In the genomic region with DNA sequence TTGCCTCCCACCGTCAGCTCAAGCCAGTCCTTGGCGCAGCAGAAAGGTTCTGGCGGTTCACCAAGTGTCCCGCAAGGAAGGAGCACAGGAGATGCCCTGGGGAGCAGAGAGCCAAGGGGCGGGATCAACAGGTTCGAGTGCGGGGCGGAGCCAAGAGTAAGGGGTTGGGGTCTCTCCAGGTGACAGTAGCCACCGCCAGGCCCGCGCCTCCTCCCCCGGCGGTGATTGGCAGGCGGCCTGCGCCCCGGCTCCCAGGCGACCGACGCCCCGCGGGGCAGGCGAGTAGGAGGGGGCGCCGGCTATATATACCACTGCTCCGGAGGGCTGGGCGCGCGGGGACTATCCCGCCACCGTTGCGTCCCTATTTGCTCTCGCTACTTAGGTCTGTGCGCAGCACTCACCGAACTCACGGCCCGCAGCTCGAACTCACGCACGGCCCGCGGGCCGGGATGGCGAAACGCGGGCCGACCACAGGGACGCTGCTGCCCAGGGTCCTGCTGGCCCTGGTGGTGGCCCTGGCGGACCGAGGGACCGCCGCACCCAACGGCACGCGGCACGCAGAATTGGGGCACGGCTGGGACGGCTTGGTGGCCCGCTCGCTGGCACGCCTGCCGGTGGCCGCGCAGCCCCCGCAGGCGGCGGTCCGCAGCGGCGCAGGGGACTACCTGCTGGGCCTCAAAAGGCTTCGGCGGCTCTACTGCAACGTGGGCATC, we compare ENCODE assay signal across 9 mouse cellular contexts. TPM values are rescaled to one million over a fixed set of nuclear protein-coding genes. Genes with fewer than 3 reads are reported as not detected.
DNase-seq lines count a peak whose midpoint lies in the region; ATAC-seq lines count a peak whose summit lies in the region.
"Had no signal": no experiment of that assay in that cellular context is flagged by ENCODE, and none has a peak within 500 bp of the region (broad histone marks: within the 10 kb centered on the region; RNA-seq: fewer than 3 reads in every experiment).

No protein-coding gene starts in this region.

- WGBS in heart, embryonic 16.5 days, result under 1% methylated on average over 69 of the region's 72 CpGs
- WGBS in hindbrain, embryonic 12.5 days, result under 1% methylated on average over 72 of the region's 72 CpGs
- under 1% methylated on average over 67 of the region's 72 CpGs for WGBS in midbrain, embryonic 15.5 days

- H3K36me3 ChIP-seq in heart, embryonic 16.5 days (ENCODE audit: control insufficient read depth, insufficient read depth), result no peaks in the 10 kb centered on the region
- H3K36me3 ChIP-seq in hindbrain, embryonic 12.5 days, result no peaks in the 10 kb centered on the region
- no peaks in the 10 kb centered on the region for H3K36me3 ChIP-seq in midbrain, embryonic 15.5 days (replicated peaks)

- no peak overlapping the region for H3K9ac ChIP-seq in heart, embryonic 16.5 days (ENCODE audit: low read length)
- H3K9ac ChIP-seq in hindbrain, embryonic 12.5 days, result peak overlapping the region; percentile 27; the same call in 1 of the 2 replicates
- no peak overlapping the region for H3K9ac ChIP-seq in midbrain, embryonic 15.5 days

- H3K27ac ChIP-seq in heart, embryonic 16.5 days (ENCODE audit: low read length), result no peak overlapping the region
- H3K27ac ChIP-seq in hindbrain, embryonic 12.5 days, result no peak overlapping the region
- H3K27ac ChIP-seq in midbrain, embryonic 15.5 days, result no peak overlapping the region

- DNase-seq in heart, adult 18-20 months, result no peak
- DNase-seq in ZHBTc4 (ENCODE audit: low read depth, low spot score), result peak; percentile 96
- no peak for DNase-seq in frontal cortex, postnatal 10 days (ENCODE audit: low spot score in 2 of 2)
- DNase-seq in urinary bladder, postnatal 25 days (ENCODE audit: low spot score), result no peak

- peak overlapping the region; percentile 43 for H3K4me2 ChIP-seq in heart, embryonic 16.5 days (ENCODE audit: low read depth, low read length)
- H3K4me2 ChIP-seq in hindbrain, embryonic 12.5 days (replicated peaks), result peak overlapping the region; percentile 31
- peak overlapping the region; percentile 24 for H3K4me2 ChIP-seq in midbrain, embryonic 15.5 days

- H3K9me3 ChIP-seq in heart, embryonic 16.5 days (replicated peaks; ENCODE audit: control insufficient read depth, low read length), result no peaks in the 10 kb centered on the region
- H3K9me3 ChIP-seq in hindbrain, embryonic 12.5 days (replicated peaks), result no peaks in the 10 kb centered on the region
- no peaks in the 10 kb centered on the region for H3K9me3 ChIP-seq in midbrain, embryonic 15.5 days

- peak overlapping the region; percentile 26 for H3K4me3 ChIP-seq in heart, embryonic 16.5 days (ENCODE audit: low read length)
- peak overlapping the region; percentile 27 for H3K4me3 ChIP-seq in hindbrain, embryonic 12.5 days
- H3K4me3 ChIP-seq in midbrain, embryonic 15.5 days, result peak overlapping the region; percentile 13

- peaks cover 6% of the 10 kb centered on the region; the same call in 1 of the 2 replicates for H3K4me1 ChIP-seq in heart, embryonic 16.5 days (ENCODE audit: control insufficient read depth, insufficient read depth, low read length)
- peaks cover 17% of the 10 kb centered on the region for H3K4me1 ChIP-seq in hindbrain, embryonic 12.5 days
- H3K4me1 ChIP-seq in midbrain, embryonic 15.5 days, result peaks cover 14% of the 10 kb centered on the region; the same call in 1 of the 2 replicates

- no peak for ATAC-seq in heart, embryonic 16.5 days (replicated peaks; ENCODE audit: extremely low read depth, insufficient read depth, low FRiP score)
- no peak for ATAC-seq in hindbrain, embryonic 12.5 days (ENCODE audit: low FRiP score)
- ATAC-seq in midbrain, embryonic 15.5 days (replicated peaks), result no peak
- no peak for ATAC-seq in activated CD4-positive, CD25-positive, alpha-beta regulatory T cell, adult 4 months

- H3K27me3 ChIP-seq in heart, embryonic 16.5 days (ENCODE audit: control insufficient read depth, insufficient read depth, low read length), result peaks cover 72% of the 10 kb centered on the region
- H3K27me3 ChIP-seq in hindbrain, embryonic 12.5 days, result peaks cover 78% of the 10 kb centered on the region
- peaks cover 68% of the 10 kb centered on the region for H3K27me3 ChIP-seq in midbrain, embryonic 15.5 days (replicated peaks)

RNA-seq across cellular contexts. Expression of a gene that starts 14.0 kb away (rescaled TPM):
- 0.04 TPM in 1 of 2 replicates, not detected in the other for polyA plus RNA-seq in heart, embryonic 16.5 days (2015; fragmentation: Nextera tagmentation; extraction: Ambion mirVana)
- total RNA-seq in heart, adult 18-20 months (2021), result not detected
- 0.13 and 0.46 TPM in 2 replicates for polyA plus RNA-seq in hindbrain, embryonic 12.5 days (2016; fragmentation: Nextera tagmentation; extraction: Ambion mirVana)
- polyA plus RNA-seq in midbrain, embryonic 15.5 days (2015; fragmentation: Nextera tagmentation; extraction: Ambion mirVana), result not detected in 2 replicates
- polyA plus RNA-seq in activated CD4-positive, CD25-positive, alpha-beta regulatory T cell, adult 4 months (2017; shearing (Covaris generic)), result not detected
- total RNA-seq: MEL had no signal

RNA-seq across cellular contexts. Expression of a gene that starts 23.3 kb away (rescaled TPM):
- polyA plus RNA-seq in heart, embryonic 16.5 days (2015; fragmentation: Nextera tagmentation; extraction: Ambion mirVana), result 0.20 and 0.79 TPM in 2 replicates
- not detected for total RNA-seq in heart, adult 18-20 months (2021)
- 1.9 and 2.1 TPM in 2 replicates for polyA plus RNA-seq in hindbrain, embryonic 12.5 days (2016; fragmentation: Nextera tagmentation; extraction: Ambion mirVana)
- 2.9 and 4.8 TPM in 2 replicates for polyA plus RNA-seq in midbrain, embryonic 15.5 days (2015; fragmentation: Nextera tagmentation; extraction: Ambion mirVana)
- polyA plus RNA-seq in activated CD4-positive, CD25-positive, alpha-beta regulatory T cell, adult 4 months (2017; shearing (Covaris generic)), result not detected
- total RNA-seq: MEL had no signal

RNA-seq across cellular contexts. Expression of a gene that starts 35.1 kb away (rescaled TPM):
- 0.20 TPM in 1 of 2 replicates, not detected in the other for polyA plus RNA-seq in heart, embryonic 16.5 days (2015; fragmentation: Nextera tagmentation; extraction: Ambion mirVana)
- total RNA-seq in heart, adult 18-20 months (2021), result not detected
- 62.0 and 66.7 TPM in 2 replicates for polyA plus RNA-seq in hindbrain, embryonic 12.5 days (2016; fragmentation: Nextera tagmentation; extraction: Ambion mirVana)
- polyA plus RNA-seq in midbrain, embryonic 15.5 days (2015; fragmentation: Nextera tagmentation; extraction: Ambion mirVana), result 26.7 and 26.8 TPM in 2 replicates
- not detected for polyA plus RNA-seq in activated CD4-positive, CD25-positive, alpha-beta regulatory T cell, adult 4 months (2017; shearing (Covaris generic))

RNA-seq across cellular contexts. Expression of a gene that starts 53.7 kb away (rescaled TPM):
- polyA plus RNA-seq in heart, embryonic 16.5 days (2015; fragmentation: Nextera tagmentation; extraction: Ambion mirVana), result 20.2 and 23.7 TPM in 2 replicates
- 10 to 100 TPM; 18.1 to 18.3 TPM for total RNA-seq in heart, adult 18-20 months (2021)
- polyA plus RNA-seq in hindbrain, embryonic 12.5 days (2016; fragmentation: Nextera tagmentation; extraction: Ambion mirVana), result 28.2 and 34.1 TPM in 2 replicates
- polyA plus RNA-seq in midbrain, embryonic 15.5 days (2015; fragmentation: Nextera tagmentation; extraction: Ambion mirVana), result 32.2 and 33.6 TPM in 2 replicates
- 10 to 100 TPM; 34.4 to 34.5 TPM for polyA plus RNA-seq in activated CD4-positive, CD25-positive, alpha-beta regulatory T cell, adult 4 months (2017; shearing (Covaris generic))

Comparison
In these comparisons a context has a peak if more than half of its experiments do, and no peak if none do; other contexts are left out.
1. RNA of a gene that starts 35.1 kb away (polyA plus RNA-seq): 62.0 to 66.7 TPM in hindbrain, embryonic 12.5 days and 26.7 to 26.8 TPM in midbrain, embryonic 15.5 days; 0.20 TPM in heart, embryonic 16.5 days and not detected in activated CD4-positive, CD25-positive, alpha-beta regulatory T cell, adult 4 months; every median in the first group is over 10 times any median in the second.
2. Peak in every context shown above with its lines, with median percentiles within 50 percentile points of each other: H3K4me2 ChIP-seq and H3K4me3 ChIP-seq.